Mouse (Mus musculus) natural killer cell, adult 2 months (primary cell): ENCODE data around the gene Ap5m1.
"Not testable (repeated sequence)": the region's sequence is repeated elsewhere in the genome, so short reads cannot be mapped to it uniquely, and the experiment has no call there.

Experiments used
- DNase-seq, 2 experiments: peaks; one replicate each; pipeline ENCODE4 v3.0.0; 2022; ENCODE audit warnings: low spot score in 2 of 2

Ap5m1 gene

DNA sequence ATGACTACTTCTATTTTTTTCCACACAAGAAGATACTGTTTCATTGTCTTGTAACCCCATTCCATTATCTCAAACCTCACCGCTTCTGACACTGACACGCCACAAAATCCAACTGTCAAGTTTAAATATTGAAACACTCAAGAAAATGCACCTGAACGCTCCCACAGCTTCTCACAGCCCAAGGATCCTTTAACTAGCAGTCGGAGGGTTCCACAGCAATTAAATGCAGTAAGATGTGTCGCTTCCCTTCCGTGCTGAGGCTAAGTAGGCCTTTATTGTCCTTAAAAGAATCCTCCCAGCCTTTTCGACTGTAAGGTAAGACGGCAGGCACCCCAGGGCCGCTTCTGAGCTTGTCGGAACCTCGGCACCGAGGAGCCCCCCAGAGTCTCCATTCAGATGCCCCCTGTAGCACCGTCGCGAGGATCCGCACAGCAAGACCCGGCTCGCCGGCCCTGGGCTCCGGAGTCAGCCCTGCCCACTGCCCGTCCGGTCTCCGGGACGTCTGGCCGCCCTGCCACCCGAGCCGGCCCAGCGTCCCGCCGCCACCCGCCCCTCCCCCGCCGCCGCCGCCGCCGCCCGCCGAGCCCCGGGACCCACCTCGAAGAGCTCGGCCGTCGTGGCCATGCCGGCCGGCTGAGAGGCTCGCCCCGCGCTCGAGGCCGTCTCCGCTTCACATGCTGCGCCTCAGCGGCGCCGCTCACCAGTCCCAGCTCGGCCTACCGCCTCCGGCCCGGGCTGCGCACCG lies at the start of gene Ap5m1:
Gene Ap5m1 (plus strand): TSS at position 569 of the 745 bp plus-strand sequence.
- no peak for DNase-seq

DNA sequence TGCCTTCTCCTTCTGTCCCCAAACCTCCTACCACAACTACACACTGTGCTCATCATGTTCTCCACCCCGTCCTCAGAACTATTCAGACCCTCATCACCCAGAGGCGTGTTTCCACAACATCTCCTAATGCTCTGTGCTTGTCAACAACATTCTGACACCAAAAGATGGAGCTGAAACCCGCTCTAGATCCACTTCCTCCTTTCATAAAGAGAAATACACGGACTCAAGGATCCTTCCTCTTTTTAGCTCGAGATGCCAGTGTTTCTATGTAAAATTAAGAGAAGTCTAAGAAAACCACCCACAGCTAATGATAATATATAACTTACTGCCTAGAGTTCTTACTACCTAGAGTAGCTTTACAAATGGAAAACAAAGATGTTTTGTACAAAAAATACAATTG lies 46.1 kb upstream of the Ap5m1 start:
- no peak for DNase-seq

DNA sequence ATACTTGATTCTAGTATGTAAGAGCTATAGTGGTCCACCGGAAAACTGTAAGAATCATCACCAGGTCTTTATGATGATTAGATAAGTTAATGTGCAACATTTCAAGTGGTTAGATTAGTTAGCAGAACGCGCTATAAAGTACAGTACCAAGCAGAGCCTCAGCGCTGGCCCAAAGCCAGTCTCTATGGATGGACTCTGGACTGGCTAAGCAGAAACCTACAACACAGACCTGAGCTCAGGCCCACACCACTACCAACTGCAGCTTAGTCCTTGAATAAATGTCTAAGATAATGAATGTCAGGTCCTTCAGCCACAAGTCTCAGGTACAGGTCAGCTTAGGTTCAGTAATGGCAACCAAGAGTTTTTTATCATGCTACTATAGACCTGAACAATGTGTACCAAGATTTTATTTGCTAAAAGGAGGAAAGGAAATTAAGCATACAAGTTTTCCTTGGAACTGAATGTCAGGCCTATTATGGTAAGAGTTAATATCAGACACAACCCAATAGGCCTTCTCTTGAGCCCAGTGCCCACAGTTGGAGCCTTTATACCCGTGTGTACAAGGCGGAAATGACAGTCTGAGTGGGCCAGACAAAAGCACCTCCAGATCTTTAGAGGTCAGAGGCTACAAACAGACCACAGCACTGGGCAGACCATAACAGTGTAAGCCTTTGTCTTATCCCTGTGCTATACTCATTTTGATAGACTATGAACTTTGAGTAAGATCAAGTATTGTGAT lies 38.7 kb upstream of the Ap5m1 start:
- DNase-seq, result no peak

DNA sequence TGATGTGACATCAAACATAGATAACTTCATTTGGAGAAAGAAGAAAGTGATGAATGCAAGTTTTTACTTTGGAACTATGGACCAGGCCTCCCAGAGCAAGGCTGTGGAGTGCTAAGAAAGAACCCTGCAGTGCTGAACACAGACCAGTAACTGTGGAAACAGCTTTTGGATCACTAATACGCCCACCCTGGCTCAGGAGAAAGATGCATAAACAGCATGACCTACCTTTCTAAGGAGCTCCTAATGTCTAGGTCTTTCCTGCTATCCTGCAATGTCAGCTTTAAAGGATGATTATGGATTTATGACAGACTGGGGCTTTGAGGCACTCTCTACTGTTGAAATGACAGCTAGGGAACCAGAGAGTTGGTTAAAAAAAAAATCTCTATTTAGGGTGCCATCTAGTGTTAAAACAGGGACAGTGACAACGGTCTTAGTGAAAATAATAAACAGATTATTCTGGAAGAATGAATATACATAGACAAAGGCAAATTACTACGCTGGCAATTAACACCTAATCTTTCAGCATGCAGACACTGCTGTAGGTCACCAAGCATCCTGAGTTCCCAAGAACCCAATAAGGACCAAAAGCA lies 38.0 kb upstream of the Ap5m1 start:
- DNase-seq, result no peak

DNA sequence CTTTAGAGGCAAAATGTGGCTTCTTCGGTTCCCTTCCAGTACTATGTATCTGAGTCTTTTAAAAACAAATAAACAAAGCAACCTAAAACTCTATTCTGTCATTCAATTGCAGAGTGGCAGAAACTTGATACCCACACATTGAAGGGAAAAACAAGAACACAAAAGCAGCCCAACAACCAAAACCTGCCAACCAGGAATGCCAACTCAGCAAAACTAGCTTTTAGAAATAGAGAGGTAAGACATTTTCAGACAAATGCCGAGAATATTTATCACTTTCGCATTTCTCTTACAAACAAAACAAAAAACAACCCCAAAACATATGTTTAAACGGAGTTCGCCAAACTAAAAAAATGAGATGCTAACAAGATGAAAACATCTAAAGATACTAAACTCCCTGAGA lies 36.9 kb upstream of the Ap5m1 start:
- no peak for DNase-seq

DNA sequence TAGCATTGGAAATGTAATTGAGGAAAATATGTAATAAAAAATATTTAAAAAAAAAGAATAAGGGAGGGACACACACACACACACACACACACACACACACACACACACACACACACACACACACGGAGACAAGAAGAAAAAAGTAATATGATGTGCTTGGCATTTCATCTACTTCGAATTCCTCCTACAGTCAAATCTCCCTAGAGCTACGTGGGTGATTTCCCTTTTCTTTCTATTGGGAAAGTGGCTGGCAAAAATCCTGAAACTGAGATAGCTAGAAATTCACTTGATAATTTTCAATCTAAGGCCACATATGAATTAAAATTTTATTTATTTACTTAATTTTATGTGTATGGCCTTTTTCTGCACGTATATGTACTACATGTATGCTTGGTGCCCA lies 20.3 kb upstream of the Ap5m1 start:
- DNase-seq, result no peak

DNA sequence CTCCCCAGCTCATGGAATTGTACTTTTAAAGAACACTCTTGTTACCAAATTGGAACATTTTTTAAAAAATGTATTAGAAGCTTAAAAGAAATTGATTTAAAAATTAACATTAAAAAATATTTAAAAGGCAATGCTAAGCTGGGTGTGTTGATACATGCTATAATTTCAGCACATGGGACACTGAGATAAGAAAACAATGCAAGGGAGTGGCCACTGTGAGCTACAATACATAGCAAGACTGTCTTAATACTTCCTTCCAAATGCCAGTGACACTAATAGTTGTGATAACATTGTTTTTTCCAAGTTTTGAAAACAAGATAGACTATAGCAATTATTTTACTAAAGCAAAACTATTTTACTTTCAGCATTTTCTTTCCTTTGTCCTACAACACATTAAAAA lies 16.4 kb upstream of the Ap5m1 start:
- no peak for DNase-seq

DNA sequence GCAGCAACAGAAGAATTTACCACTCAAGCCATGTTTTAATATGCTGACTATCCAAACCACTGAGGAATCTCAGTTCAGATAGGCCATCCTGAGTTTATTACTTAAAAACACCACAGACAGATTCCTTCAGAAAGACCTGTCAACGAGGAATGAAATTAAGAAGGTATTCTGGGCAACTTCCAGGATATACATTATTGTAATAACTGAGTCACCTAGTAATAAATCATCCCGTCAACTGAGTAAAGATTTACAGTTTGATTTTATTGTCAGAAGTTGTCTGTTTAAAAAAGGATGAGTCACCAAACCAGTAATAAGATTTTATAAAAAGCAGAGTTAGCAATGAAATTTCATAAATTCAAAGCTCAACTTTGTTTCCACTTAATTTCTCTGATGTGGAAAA lies 2.1 kb upstream of the Ap5m1 start:
- no peak for DNase-seq

DNA sequence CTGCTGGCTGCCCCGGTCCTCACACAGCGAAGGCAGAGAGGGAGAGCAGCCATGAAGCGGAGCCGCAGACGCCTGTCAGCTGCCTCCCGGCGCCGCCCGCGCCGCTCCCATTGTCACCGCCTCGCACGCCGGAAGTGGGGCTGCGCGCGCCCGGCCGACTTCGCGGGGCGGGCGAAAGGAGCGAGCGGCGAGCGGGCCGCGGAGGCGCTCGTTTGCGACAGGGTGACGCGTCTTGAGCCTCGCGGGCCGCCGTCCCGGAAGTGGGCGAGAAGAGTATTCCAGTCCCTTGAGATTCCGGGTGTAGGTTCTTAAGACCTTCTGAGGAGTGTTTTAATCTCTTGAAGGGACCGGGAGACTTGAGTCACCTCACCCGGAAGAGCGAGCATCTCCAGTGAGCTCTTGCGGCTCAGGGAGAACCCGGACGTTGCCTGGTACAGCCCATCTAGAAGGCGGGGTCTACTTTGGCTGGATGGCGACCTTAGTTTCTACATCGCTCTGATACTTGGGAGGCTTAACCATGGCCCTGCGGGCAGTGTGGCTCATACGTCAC lies 452 bp downstream of the Ap5m1 start, which contains the start of gene Exoc5:
Gene Exoc5 (minus strand): TSS at position 380 of the 550 bp plus-strand sequence.
- peak; percentile 84 to 92 for DNase-seq

DNA sequence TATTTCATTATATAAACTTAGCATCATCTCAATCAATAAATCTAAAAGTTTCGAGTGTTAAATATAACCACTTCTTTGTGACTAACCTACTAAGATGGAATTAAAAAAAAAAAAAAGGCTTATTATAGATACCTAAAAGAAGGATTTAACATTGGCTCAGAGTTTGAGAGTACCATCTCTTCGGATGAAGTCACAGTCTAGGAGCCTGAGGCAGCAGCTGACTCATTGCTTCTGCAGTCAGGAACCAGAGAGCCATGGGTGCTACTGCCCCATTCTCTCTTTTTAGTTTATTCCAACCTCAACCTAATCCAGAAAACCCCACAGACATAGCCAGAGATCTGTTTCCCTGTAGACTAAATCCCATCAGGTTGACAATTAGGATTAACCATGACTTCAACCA lies 6.9 kb downstream of the Ap5m1 start:
- no peak for DNase-seq

DNA sequence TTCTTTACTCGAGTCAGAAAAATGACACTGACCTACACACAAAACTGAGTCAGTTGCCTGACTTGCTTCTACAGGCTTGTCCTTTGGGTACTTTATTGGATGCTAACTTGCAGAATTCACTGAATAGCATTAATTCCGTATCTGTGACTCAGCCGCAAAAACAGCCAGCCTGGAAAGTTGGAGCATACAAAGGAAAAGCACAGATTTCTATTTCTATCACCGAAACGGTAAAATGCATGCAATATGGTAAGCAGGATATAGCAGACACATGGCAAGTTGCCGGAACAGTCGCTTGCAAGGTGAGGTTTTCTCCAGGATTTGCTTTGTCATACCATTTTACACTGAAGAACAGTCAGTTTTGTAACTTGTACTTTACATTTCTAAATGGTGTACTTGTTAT lies 8.0 kb downstream of the Ap5m1 start:
- DNase-seq, result no peak

DNA sequence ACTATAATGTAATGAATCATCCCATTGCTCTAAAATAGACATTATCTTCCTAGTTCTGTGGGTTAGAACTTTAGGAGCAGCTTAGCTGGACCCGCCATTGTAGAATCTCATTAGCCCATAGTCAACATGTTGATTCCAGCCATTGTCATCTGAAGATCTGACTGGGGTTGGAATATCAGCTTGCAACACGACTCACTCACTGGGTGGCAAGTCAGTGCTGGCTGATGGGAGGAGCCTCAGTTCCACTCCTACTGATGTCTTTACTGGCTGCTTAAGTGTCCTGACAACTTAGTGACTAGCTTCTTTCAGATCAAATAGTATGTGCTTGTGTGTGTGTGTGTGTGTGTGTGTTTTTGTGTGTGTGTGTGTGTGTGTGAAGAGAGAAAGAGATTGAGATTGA lies 8.5 kb downstream of the Ap5m1 start:
- DNase-seq, result no peak

DNA sequence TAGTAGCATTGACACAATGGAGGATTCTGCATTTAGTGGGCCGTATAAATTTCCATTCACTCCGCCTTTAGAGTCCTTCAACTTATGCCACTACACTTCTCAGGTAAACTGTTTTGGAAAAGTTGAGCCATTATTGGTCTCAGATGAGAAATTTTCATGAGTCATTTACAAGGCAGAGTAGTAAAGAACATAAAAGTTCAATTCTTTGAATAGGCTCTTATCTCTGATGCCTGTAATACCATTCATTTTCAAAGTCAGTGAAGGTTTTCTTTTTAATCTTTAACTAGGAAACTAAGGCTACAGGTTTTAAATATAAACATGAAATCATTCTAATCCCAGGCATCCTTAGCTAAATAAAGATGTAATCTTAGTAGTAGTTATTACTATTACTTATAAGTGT lies 12.9 kb downstream of the Ap5m1 start:
- no peak for DNase-seq

DNA sequence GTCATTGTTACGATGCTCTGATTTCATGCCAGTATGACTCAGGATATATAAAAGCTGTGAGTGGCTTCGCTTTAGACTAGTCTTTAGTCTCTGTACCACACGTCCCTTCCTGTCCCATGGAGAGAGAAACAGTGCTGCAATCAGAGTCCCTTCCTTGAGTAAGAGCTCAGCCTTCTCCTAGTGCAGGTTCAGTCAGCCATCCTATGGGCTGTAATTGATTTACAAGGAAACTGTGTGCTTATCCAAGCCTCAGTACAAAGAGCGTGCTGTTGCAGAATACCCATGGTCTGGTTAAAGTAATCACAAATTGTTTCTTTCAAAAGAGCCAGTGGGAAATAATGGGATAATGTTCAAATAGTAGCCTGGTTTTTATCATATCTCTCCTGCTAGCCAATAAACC lies 20.6 kb downstream of the Ap5m1 start:
- no peak for DNase-seq

DNA sequence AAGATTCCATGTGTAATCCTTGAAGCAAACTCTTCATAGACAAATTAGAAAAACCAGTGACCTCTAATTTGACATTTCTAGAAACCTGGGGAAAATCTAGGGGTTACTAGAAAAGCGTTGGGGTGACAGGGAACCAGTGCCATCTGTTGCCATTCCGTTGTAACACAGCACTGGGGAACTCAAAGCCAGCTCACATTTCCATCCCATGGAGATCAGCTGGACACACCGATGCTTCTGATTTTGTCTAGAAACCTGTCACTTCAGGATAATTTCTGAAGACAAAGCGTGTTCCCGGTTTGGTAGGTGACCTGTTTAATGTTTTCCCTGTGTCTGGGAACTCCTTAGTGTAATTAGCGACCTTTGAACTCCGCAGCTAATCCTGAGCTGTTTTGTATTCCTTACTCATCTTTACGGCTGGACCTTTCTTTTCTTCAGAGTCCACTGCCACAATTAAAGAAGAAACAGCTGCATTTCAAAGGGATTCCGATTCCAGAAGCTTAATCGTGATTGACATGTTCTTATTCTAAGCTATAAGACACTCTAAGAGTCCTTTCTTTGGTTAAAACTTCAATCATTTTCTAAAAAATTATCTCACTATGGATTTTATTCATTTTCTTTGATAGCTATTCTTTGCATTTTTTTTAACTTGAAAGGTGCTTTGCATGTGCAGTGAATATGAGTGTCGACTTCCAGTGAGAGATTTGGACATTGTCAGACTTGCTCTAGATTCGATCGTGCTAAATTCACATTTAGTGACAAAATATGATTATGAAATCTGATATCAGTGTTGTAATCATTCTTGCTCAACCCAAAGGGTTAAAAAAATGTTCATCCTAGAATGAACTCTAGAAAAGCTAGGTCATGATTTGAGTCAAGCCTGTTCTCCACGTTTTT lies 22.5 kb downstream of the Ap5m1 start:
- no peak for DNase-seq

DNA sequence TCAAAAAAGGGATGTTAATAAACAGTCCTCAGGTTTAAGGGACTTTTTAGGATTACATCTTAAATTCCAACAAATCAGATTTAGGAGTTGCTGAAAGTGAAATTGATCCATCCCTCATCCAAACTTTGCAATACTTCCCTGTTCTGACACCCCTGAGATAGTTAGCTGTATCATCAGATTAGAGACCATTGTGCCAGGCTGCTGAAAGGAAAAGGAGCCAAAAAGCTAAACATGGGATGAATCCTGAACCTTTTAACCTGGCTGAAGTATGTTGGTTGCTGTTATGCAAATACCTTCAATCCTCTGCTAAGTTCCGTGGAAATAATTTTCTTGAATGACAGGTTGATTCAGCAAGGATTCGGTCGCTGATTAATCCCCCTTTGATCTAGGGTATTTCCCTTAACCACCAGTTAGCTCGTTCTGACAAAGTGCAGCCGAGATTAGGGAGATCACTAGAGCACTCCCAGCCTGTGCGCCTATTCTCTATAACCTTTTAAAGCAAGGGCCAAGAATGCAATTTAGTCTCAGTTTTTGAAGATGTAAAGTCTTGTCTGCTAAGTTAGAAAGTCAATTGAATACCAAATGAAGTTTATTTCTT lies 23.7 kb downstream of the Ap5m1 start:
- DNase-seq, result no peak

DNA sequence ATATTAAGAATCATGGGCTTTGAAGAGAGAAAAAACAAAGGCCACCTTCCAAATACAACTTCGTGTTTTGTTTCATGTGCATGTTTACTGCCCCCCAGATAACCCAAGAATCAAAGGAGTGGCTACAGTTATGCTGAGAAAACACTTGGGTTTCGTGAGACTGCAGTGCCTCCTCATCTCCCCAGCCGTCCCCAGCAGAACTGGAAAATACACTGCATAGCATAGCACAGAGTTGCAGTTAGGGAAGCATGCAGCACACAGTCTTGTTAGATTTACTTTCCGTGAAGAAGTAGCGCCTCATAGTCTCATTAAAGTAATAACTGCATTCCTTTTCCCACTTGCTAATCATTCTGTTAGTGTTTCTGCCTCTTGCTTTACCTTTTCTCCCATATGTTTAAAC lies 24.2 kb downstream of the Ap5m1 start:
- DNase-seq, result no peak

DNA sequence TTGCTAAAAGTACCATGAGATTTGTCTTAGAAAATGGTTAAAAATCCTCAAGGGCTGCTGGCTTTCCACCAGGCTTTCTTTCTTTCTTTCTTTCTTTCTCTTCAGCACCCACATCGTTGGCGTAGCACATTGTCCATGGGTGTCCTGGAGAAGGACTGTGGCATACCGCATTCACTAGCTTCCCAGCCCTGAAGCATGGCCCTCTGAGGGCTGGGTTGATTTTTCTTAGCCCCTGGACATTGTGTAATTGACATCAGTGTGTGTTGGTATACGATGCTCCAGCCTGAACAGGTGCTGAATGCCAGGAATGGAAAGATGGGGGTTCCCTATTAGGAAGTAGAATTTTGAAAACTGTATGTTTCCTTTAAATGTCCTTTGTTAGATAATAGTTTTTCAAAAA lies 25.4 kb downstream of the Ap5m1 start:
- no peak for DNase-seq

DNA sequence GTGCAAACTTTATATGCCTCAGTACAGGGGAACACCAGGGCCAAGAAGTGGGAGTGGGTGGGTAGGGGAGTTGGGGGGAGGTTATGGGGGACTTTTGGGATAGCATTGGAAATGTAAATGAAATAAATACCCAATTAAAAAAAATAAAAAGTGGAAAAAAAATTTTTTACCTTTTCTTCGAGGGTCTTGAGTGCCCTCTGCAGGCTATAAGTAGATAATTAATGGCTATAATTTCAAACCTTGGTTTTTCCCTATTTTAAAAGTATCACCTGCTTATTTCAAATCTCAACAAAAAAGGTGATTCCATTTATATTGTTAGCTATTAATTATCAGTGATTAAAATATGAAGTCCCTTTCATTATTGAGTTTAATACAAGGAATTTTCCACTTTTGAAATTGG lies 25.9 kb downstream of the Ap5m1 start:
- not testable (repeated sequence) for DNase-seq

DNA sequence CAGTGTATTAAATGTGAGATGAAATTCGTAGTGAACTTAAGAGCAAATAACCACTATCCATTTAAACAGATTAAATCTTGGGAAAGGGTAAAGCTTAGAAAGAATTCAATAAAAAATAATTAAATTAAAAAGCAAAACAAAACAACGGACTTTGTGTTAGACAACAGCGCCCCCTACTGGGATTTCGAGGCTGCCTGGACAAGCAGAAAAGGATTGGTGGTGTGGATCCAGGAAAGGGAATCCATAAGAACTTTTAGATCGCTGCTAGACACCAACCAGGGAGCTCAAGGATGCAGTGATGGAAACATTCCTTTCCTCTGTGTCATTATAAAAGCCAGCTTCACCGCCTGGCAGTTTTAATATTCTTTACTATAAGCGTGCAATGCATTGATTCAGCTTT lies 52.5 kb downstream of the Ap5m1 start:
- peak; percentile 51 to 62 for DNase-seq

DNA sequence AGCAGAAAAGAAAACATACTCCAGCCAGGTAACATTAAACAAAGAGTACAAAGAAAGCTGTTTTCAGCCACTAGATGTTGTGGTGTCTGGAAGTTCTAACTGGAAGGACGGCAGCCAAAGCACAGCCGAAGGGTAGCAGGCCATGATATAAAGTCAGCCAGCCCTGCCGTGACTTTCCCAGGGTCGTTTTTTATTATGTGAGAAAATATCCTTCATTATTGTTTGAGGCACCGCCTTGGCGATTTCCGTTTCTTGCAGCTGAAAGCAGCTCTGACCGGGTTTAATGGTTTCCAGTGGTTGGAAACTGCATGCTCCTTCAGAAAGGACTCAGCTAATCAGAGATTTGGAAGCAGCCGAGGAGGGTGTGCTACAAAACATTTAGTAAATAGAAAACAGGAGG lies 55.8 kb downstream of the Ap5m1 start:
- no peak for DNase-seq
